Mouse (Mus musculus): ENCODE measurements around the gene Colgalt1. TPM values are rescaled to one million over a fixed set of nuclear protein-coding genes. Genes with fewer than 3 reads are reported as not detected.

Colgalt1 gene
- polyA plus RNA-seq, 1 experiment: 87.0 TPM

GRCm38 (mm10) chr8:71592374-71593170 lies 18.2 kb upstream of the Colgalt1 start:
- Histone ChIP-seq H3K4me3 (peak overlapping the region; percentile 73), H3K4me2 (ENCODE audit: low read depth) (peak overlapping the region; percentile 98), H3K79me2 (ENCODE audit: control insufficient read depth, insufficient read depth) (peaks cover 8% of the 10 kb centered on the region), H3ac (ENCODE audit: control insufficient read depth, insufficient read length) (peak overlapping the region; percentile 88), H3K27me3 (ENCODE audit: control insufficient read depth, insufficient read depth, insufficient read length) (no peaks in the 10 kb centered on the region), H3K36me3 (ENCODE audit: control insufficient read depth, insufficient read depth) (no peaks in the 10 kb centered on the region)
- TF ChIP-seq REST (IDR thresholded peaks at IDR 0.05; ENCODE audit: insufficient read depth, insufficient read length): no peak
- TF ChIP-seq POLR2A (IDR thresholded peaks at IDR 0.05; ENCODE audit: insufficient read length, low read depth): peak; percentile 57
- TF ChIP-seq E2F4 (IDR thresholded peaks at IDR 0.05; ENCODE audit: insufficient read depth): no peak

GRCm38 (mm10) chr8:71593556-71594323 lies 17.1 kb upstream of the Colgalt1 start:
- H3K4me2 ChIP-seq (ENCODE audit: low read depth): no peak overlapping the region
- H3K79me2 ChIP-seq (ENCODE audit: control insufficient read depth, insufficient read depth): peaks cover 8% of the 10 kb centered on the region
- no peaks in the 10 kb centered on the region for H3K27me3 ChIP-seq (ENCODE audit: control insufficient read depth, insufficient read depth, insufficient read length)

DNA sequence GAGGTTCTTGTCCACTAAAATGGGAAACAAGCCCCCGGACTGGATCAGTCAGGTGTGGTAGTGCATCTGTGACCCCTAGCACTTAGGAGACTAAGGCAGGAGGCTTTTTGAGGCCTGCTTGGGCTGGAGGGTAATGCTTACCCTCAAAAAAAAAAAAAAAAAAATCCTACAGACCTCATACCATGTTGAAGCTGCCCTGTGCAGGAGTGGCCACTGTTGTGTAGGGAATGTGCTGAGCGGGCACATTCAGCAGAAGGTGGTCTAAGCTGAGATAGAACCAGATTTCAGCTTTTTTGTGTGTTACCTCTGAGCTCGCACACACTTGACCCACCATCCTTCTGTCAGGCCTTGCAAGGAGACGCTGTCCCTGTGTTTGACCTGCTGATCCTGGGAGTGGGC lies 16.5 kb upstream of the Colgalt1 start:
- Histone ChIP-seq H3K27me3 (ENCODE audit: control insufficient read depth, insufficient read depth, insufficient read length) (no peaks in the 10 kb centered on the region), H3K4me2 (ENCODE audit: low read depth) (no peak overlapping the region), H3K36me3 (ENCODE audit: control insufficient read depth, insufficient read depth) (no peaks in the 10 kb centered on the region), H3K4me3 (no peak overlapping the region), H3ac (ENCODE audit: control insufficient read depth, insufficient read length) (no peak overlapping the region), H3K79me2 (ENCODE audit: control insufficient read depth, insufficient read depth) (peaks cover 8% of the 10 kb centered on the region)
- TF ChIP-seq USF1 (IDR thresholded peaks at IDR 0.05; ENCODE audit: low read depth) (no peak), MYOD1 (IDR thresholded peaks at IDR 0.05; ENCODE audit: control insufficient read depth in 1 of 3, insufficient read length in 2 of 3, low read depth in 2 of 3) (no peak), REST (IDR thresholded peaks at IDR 0.05; ENCODE audit: insufficient read depth, insufficient read length) (no peak), MAX (IDR thresholded peaks at IDR 0.05; ENCODE audit: low read depth) (no peak), TCF3 (IDR thresholded peaks at IDR 0.05; ENCODE audit: insufficient read length, low read depth) (no peak), SRF (IDR thresholded peaks at IDR 0.05; ENCODE audit: control insufficient read depth, insufficient read length, low read depth) (no peak), MYOG (IDR thresholded peaks at IDR 0.05; ENCODE audit: control insufficient read depth in 1 of 3, insufficient read depth in 1 of 3, insufficient read length in 2 of 3, low read depth in 2 of 3) (no peak), CEBPB (IDR thresholded peaks at IDR 0.05; ENCODE audit: insufficient read depth, poor library complexity, severe bottlenecking) (no peak), POLR2AphosphoS2 (IDR thresholded peaks at IDR 0.05; ENCODE audit: insufficient read length, low read depth) (no peak)

More at GRCm38 (mm10) chr8:71593556-71594323, 17.1 kb upstream of the Colgalt1 start:
- TF ChIP-seq POLR2AphosphoS2 (IDR thresholded peaks at IDR 0.05; ENCODE audit: insufficient read length, low read depth) (peak; percentile 62), MAX (IDR thresholded peaks at IDR 0.05; ENCODE audit: low read depth) (no peak), USF1 (IDR thresholded peaks at IDR 0.05; ENCODE audit: low read depth) (no peak), TCF12 (IDR thresholded peaks at IDR 0.05; ENCODE audit: insufficient read depth, poor library complexity, severe bottlenecking) (no peak), TCF3 (IDR thresholded peaks at IDR 0.05; ENCODE audit: insufficient read length, low read depth) (no peak)
- no peak overlapping the region for H3ac ChIP-seq (ENCODE audit: control insufficient read depth, insufficient read length)
- H3K36me3 ChIP-seq (ENCODE audit: control insufficient read depth, insufficient read depth): no peaks in the 10 kb centered on the region
- H3K4me3 ChIP-seq: peak overlapping the region; percentile 73

DNA sequence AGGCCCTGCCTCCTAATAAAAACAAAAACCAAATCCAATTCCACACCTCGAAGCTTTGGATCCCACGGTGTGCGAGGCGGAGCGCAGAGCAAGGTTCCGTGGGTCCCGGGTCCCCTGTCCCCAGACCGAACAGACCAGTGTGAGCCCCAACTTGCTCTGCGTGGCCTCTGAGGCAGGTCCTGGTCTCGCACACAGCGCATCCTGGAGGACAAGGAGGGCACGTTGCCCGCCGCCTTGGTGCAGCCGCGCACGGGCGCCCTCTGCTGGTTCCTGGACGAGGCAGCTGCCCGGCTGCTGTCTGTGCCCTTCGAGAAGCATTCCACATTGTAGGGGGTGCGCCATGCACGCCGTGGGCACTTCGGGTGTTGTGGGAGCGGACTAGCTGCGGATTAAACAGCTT lies 14.9 kb upstream of the Colgalt1 start:
- Histone ChIP-seq H3ac (ENCODE audit: control insufficient read depth, insufficient read length) (no peak overlapping the region), H3K4me2 (ENCODE audit: low read depth) (no peak overlapping the region), H3K36me3 (ENCODE audit: control insufficient read depth, insufficient read depth) (no peaks in the 10 kb centered on the region), H3K27me3 (ENCODE audit: control insufficient read depth, insufficient read depth, insufficient read length) (no peaks in the 10 kb centered on the region), H3K4me3 (no peak overlapping the region), H3K79me2 (ENCODE audit: control insufficient read depth, insufficient read depth) (peaks cover 8% of the 10 kb centered on the region)
- TF ChIP-seq MYOD1 (IDR thresholded peaks at IDR 0.05; ENCODE audit: control insufficient read depth in 1 of 3, insufficient read length in 2 of 3, low read depth in 2 of 3) (peak in 2 of 3 experiments; percentile 27 to 39), POLR2AphosphoS2 (IDR thresholded peaks at IDR 0.05; ENCODE audit: insufficient read length, low read depth) (peak; percentile 80), POLR2A (IDR thresholded peaks at IDR 0.05; ENCODE audit: insufficient read length, low read depth) (peak; percentile 35), MYOG (IDR thresholded peaks at IDR 0.05; ENCODE audit: control insufficient read depth in 1 of 3, insufficient read depth in 1 of 3, insufficient read length in 2 of 3, low read depth in 2 of 3) (peak in 2 of 3 experiments; percentile 59 to 77), SRF (IDR thresholded peaks at IDR 0.05; ENCODE audit: control insufficient read depth, insufficient read length, low read depth) (no peak)

DNA sequence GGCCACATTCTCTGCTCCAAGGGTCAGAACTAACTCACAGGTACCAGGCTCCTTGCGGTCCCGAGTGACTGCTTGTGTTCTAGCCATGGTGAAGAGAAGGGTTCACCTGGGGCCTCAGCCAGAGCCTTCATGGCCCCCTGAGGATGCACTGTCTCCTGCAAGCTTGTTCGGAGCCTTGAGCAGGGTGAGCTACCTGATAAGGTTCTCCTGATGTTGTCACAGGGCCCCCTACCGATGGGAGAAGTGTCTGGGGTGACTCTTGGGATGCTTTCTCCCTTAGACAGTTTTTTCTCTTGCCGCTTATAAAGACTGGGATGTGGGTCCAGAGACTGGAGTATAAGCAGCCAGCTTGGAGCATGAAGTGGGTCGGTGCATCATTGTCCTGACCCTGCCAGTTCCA lies 14.4 kb upstream of the Colgalt1 start:
- no peak overlapping the region for H3K4me3 ChIP-seq
- peaks cover 8% of the 10 kb centered on the region for H3K79me2 ChIP-seq (ENCODE audit: control insufficient read depth, insufficient read depth)
- no peaks in the 10 kb centered on the region for H3K27me3 ChIP-seq (ENCODE audit: control insufficient read depth, insufficient read depth, insufficient read length)
- no peak overlapping the region for H3ac ChIP-seq (ENCODE audit: control insufficient read depth, insufficient read length)
- TF ChIP-seq TCF12 (IDR thresholded peaks at IDR 0.05; ENCODE audit: insufficient read depth, poor library complexity, severe bottlenecking) (no peak), MYOG (IDR thresholded peaks at IDR 0.05; ENCODE audit: control insufficient read depth in 1 of 3, insufficient read depth in 1 of 3, insufficient read length in 2 of 3, low read depth in 2 of 3) (no peak), USF1 (IDR thresholded peaks at IDR 0.05; ENCODE audit: low read depth) (no peak), MAX (IDR thresholded peaks at IDR 0.05; ENCODE audit: low read depth) (no peak), CEBPB (IDR thresholded peaks at IDR 0.05; ENCODE audit: insufficient read depth, poor library complexity, severe bottlenecking) (no peak), SRF (IDR thresholded peaks at IDR 0.05; ENCODE audit: control insufficient read depth, insufficient read length, low read depth) (no peak), E2F4 (IDR thresholded peaks at IDR 0.05; ENCODE audit: insufficient read depth) (no peak), POLR2AphosphoS2 (IDR thresholded peaks at IDR 0.05; ENCODE audit: insufficient read length, low read depth) (no peak), TCF3 (IDR thresholded peaks at IDR 0.05; ENCODE audit: insufficient read length, low read depth) (no peak), REST (IDR thresholded peaks at IDR 0.05; ENCODE audit: insufficient read depth, insufficient read length) (no peak), MYOD1 (IDR thresholded peaks at IDR 0.05; ENCODE audit: control insufficient read depth in 1 of 3, insufficient read length in 2 of 3, low read depth in 2 of 3) (no peak), POLR2A (IDR thresholded peaks at IDR 0.05; ENCODE audit: insufficient read length, low read depth) (no peak)
- no peaks in the 10 kb centered on the region for H3K36me3 ChIP-seq (ENCODE audit: control insufficient read depth, insufficient read depth)
- H3K4me2 ChIP-seq (ENCODE audit: low read depth): no peak overlapping the region

All from myocyte (in vitro differentiated cells).